Mouse (Mus musculus) hindbrain, postnatal 0 days (tissue): ENCODE measurements around the gene Pcyt1a. TPM values are rescaled to one million over a fixed set of nuclear protein-coding genes. Genes with fewer than 3 reads are reported as not detected.

Experiments
- ATAC-seq: fragments of 200-750 bp; cut with Nextera tagmentation; 2 replicates; pipeline ENCODE4 v1.8.0; 2017; ENCODE audit warnings: mild to moderate bottlenecking, moderate TSS enrichment, moderate library complexity
- DNase-seq: peaks from one replicate; pipeline ENCODE4 v3.0.0-alpha.2; 2015; ENCODE audit warnings: low spot score
- H3K27ac ChIP-seq: fragments of 300-500 bp; sonication (generic); 2 replicates; pipeline ENCODE4 v1.5.1; 2014; ENCODE audit warnings: mild to moderate bottlenecking
- H3K27me3 ChIP-seq: fragments of 300-500 bp; sonication (generic); 2 replicates; pipeline ENCODE4 v1.6.1; 2014; ENCODE audit warnings: low read length, mixed read lengths; ENCODE audit not compliant: insufficient read depth
- H3K36me3 ChIP-seq: fragments of 300-500 bp; sonication (generic); 2 replicates; pipeline ENCODE4 v1.6.1; 2014; ENCODE audit warnings: low read length, mixed read lengths; ENCODE audit not compliant: insufficient read depth
- H3K4me1 ChIP-seq: fragments of 300-500 bp; sonication (generic); 2 replicates; pipeline ENCODE4 v1.6.1; 2014; ENCODE audit warnings: antibody characterized with exemption, low read length, mixed read lengths; ENCODE audit not compliant: insufficient read depth
- H3K4me2 ChIP-seq: fragments of 300-500 bp; sonication (generic); 2 replicates; pipeline ENCODE4 v1.6.1; 2014; ENCODE audit warnings: low read depth, mild to moderate bottlenecking, low read length, moderate library complexity, mixed read lengths
- H3K4me3 ChIP-seq: fragments of 300-500 bp; sonication (generic); 2 replicates; pipeline ENCODE4 v1.5.1; 2014; ENCODE audit warnings: low read length
- H3K9ac ChIP-seq: fragments of 300-500 bp; sonication (generic); replicated peaks from 2 replicates; pipeline ENCODE4 v1.6.1; 2014; ENCODE audit warnings: mild to moderate bottlenecking, low read length, moderate library complexity, mixed read lengths
- H3K9me3 ChIP-seq: fragments of 300-500 bp; sonication (generic); 2 replicates; pipeline ENCODE4 v1.6.1; 2016; ENCODE audit warnings: low read length, mixed read lengths
- CTCF ChIP-seq: IDR thresholded peaks from 2 replicates; pipeline ENCODE4 v1.5.1; 2016; ENCODE audit warnings: antibody characterized with exemption, control low read depth, low read depth
- WGBS: fragments of 180-500 bp; shearing (Covaris S2); extraction: QIAGEN DNeasy Blood & Tissue Kit; methylation state at CpG from one replicate; pipeline ENCODE4 v1.1.7; 2014; 5-methylcytosine and 5-hydroxymethylcytosine counted together
- polyA plus RNA-seq: library from polyadenylated mRNA; unstranded; fragments of >200 nt; fragmentation: Nextera tagmentation; extraction: Ambion mirVana; gene quantifications from 2 replicates; pipeline ENCODE4 v1.2.1, GENCODE M21; 2015
- total RNA-seq: library from RNA; depleted of rRNA; stranded (reverse); fragments of >200 nt; gene quantifications from 2 replicates; pipeline ENCODE4 v1.2.3, GENCODE M21; 2014

Pcyt1a gene
- total and polyA plus RNA-seq, 2 experiments from 2014 or later, result 47.6 to 49.3 TPM

DNA sequence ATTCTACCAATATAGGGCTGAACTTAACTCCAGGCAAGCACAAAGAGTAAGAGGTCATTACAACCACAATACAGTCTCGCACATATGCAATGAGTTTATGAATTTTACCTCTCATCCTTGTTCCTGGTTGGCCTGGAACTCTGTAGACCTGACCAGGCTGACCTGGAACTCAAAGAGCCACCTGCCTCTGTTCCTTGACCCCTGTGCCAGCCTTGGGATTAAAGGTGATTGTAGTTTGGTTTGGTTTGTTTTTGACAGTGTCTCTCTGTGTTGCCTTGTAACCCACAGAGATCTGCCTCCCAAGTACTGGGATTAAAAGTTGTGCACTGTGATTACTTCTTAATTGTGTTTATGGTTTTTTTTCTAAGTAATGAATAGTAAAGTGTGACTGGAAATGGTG, 26.0 kb downstream of the Pcyt1a start:
- Histone ChIP-seq H3K9ac (no peak overlapping the region), H3K27ac (no peak overlapping the region), H3K27me3 (no peaks in the 10 kb centered on the region), H3K9me3 (no peaks in the 10 kb centered on the region), H3K4me2 (no peak overlapping the region), H3K4me3 (no peak overlapping the region), H3K4me1 (no peaks in the 10 kb centered on the region), H3K36me3 (peaks cover 24% of the 10 kb centered on the region)
- 100% methylated on average over 1 of the region's 1 CpGs for whole genome bisulfite sequencing
- TF ChIP-seq CTCF, result no peak
- no peak for ATAC-seq
- DNase-seq, result no peak

DNA sequence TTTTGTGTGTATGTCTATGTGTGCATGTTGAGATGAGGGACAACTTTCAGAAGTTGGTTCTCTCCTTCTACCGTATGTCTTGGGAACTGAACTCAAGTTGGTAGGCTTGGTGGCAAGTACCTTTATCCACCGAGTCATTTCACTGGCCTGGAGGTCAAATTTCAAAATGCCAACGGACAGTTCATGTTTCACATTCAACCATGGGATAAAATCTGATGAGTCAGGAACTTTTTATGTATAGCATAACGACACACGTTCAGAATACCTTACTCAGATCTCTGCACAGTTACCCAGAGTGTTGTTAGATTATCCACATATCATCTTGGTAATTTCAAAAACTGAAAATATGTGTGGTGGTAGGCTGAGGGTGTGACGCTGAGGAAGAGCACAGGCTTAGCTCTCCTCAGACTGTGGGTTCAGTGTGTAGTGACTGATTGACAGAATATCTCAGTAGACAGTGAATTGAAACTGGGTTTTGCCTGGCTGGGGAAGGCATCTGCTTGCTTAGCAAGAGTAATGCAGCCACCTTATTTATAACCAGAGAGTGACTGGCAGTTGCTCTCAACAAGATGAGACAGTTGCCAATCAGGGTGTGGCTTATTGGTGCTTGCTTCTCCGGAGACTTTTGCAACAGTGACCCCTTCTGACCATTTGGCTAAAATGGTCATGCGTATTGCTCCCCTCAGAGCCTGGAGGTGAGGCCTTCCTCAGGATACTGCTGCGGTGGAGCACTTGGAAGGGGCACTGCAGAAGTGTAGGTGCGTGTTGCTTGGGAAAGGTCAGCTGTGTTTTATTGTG, 27.1 kb downstream of the Pcyt1a start:
- Histone ChIP-seq H3K4me1 (no peaks in the 10 kb centered on the region), H3K27ac (no peak overlapping the region), H3K9me3 (no peaks in the 10 kb centered on the region), H3K27me3 (no peaks in the 10 kb centered on the region), H3K9ac (no peak overlapping the region), H3K36me3 (peaks cover 20% of the 10 kb centered on the region), H3K4me2 (no peak overlapping the region), H3K4me3 (no peak overlapping the region)
- TF ChIP-seq CTCF, result peak; percentile 60
- WGBS, result 67% methylated on average over 10 of the region's 10 CpGs
- DNase-seq (peak; percentile 65), ATAC-seq (no peak)

DNA sequence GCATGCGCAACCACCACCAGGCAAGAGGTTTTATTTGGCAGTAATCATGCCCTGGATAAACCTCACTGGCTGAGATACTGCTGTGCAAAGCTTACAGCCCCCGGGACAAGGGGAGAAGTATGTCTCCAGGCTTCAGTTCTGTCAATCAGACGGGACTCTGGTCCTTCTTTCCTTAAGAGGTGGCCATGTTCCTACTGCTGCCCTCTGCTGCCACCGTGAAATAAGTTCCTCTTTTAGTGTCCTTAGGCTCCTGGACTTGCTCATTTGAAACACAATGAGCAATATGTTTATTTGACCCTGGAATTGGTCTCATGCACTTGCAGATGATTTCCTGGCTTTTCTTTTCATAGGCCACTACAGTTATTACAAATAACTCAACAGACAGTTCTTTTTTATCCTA, 29.8 kb downstream of the Pcyt1a start:
- H3K4me3 ChIP-seq, result no peak overlapping the region
- ATAC-seq (no peak), DNase-seq (peak; percentile 6)
- H3K9ac ChIP-seq, result no peak overlapping the region
- no peaks in the 10 kb centered on the region for H3K4me1 ChIP-seq
- no peak overlapping the region for H3K4me2 ChIP-seq
- peaks cover 20% of the 10 kb centered on the region for H3K36me3 ChIP-seq
- 56% methylated on average over 4 of the region's 4 CpGs for WGBS
- H3K27me3 ChIP-seq, result no peaks in the 10 kb centered on the region
- peak; percentile 31 for TF ChIP-seq CTCF
- no peaks in the 10 kb centered on the region for H3K9me3 ChIP-seq
- H3K27ac ChIP-seq, result no peak overlapping the region

DNA sequence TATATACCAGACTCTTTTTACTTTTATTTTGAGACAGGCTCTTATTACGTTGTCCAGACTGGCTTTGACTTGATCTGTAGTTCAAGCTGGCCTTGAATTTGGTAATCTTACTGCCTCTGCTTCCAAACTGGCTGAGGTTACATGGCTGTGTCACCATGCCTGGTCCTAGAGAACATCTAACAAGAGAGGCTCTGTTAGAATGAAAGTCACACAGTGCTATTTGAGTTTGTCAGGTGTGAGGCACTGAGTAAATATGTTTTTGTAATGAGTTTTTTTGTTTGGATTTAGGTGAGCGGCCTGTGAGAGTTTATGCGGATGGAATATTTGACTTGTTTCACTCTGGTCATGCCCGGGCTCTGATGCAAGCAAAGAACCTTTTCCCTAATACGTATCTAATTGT, 31.0 kb downstream of the Pcyt1a start:
- H3K36me3 ChIP-seq, result peaks cover 19% of the 10 kb centered on the region
- H3K4me2 ChIP-seq, result no peak overlapping the region
- no peak for TF ChIP-seq CTCF
- DNase-seq (no peak), ATAC-seq (no peak)
- no peak overlapping the region for H3K27ac ChIP-seq
- H3K27me3 ChIP-seq, result no peaks in the 10 kb centered on the region
- WGBS, result 93% methylated on average over 5 of the region's 5 CpGs
- H3K9ac ChIP-seq, result no peak overlapping the region
- no peak overlapping the region for H3K4me3 ChIP-seq
- H3K4me1 ChIP-seq, result no peaks in the 10 kb centered on the region
- no peaks in the 10 kb centered on the region for H3K9me3 ChIP-seq

DNA sequence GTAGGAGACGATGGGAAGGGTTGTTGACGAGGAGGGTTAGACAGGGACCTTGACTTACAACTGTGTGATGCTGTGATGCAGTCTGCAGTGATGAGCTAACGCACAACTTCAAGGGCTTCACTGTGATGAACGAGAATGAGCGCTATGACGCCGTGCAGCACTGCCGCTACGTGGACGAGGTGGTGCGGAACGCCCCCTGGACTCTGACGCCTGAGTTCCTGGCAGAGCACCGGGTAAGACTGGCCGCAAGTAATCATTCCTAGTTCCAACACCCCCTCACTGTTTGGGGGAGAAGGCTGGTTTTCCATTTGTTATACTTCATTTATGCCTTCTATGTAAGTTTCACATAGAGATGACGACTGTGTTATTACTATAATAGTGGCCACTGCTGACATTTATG, 32.2 kb downstream of the Pcyt1a start:
- DNase-seq, result no peak
- no peak for ATAC-seq
- Histone ChIP-seq H3K36me3 (peaks cover 26% of the 10 kb centered on the region), H3K4me1 (no peaks in the 10 kb centered on the region), H3K27ac (no peak overlapping the region), H3K27me3 (no peaks in the 10 kb centered on the region), H3K9me3 (no peaks in the 10 kb centered on the region), H3K9ac (no peak overlapping the region), H3K4me2 (no peak overlapping the region), H3K4me3 (no peak overlapping the region)
- no peak for TF ChIP-seq CTCF
- WGBS, result 95% methylated on average over 16 of the region's 16 CpGs

DNA sequence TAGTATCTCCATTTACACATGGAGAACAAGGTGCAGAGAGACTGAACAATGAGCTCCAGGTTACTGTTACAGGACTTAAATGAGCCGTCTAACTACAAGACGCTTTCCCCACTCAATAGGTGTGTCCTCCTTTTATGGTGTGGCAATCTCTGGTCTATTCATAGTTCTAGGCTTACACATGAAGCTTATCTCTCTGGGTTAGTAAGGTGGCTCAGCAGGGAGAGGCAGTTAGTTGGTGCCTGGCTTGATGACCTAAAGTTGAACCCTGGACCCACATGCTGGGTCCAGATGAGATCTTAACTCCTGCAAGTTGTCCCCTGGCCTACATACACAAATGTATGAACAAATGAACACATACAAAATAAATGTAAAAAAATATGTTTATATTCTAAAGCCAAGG, 32.7 kb downstream of the Pcyt1a start:
- Histone ChIP-seq H3K9me3 (no peaks in the 10 kb centered on the region), H3K9ac (no peak overlapping the region), H3K27ac (no peak overlapping the region), H3K4me2 (no peak overlapping the region), H3K4me3 (no peak overlapping the region), H3K27me3 (no peaks in the 10 kb centered on the region), H3K36me3 (peaks cover 26% of the 10 kb centered on the region), H3K4me1 (no peaks in the 10 kb centered on the region)
- no peak for TF ChIP-seq CTCF
- ATAC-seq (no peak), DNase-seq (no peak)
- 88% methylated on average over 2 of the region's 2 CpGs for WGBS

DNA sequence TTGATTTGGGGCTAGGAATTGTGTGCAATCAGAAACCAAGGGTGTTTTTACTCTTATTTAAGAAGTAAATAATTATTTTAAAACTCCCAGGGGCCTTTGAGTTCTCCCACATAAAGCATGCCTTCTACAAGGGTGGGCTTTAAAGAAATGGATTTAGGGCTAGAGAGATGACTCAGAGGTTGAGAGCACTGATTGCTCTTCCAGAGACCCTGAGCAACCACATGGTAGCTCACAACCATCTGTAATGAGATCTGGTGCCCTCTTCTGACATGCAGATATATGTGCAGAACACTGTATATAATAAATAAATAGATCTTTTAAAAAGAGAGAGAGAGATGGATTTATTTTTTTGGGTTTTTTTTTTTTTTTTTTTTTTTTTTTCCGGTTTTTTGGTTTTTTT, 34.2 kb downstream of the Pcyt1a start:
- Histone ChIP-seq H3K36me3 (peaks cover 24% of the 10 kb centered on the region), H3K4me2 (no peak overlapping the region), H3K27ac (no peak overlapping the region), H3K9ac (no peak overlapping the region), H3K9me3 (no peaks in the 10 kb centered on the region), H3K4me3 (no peak overlapping the region), H3K27me3 (no peaks in the 10 kb centered on the region), H3K4me1 (no peaks in the 10 kb centered on the region)
- ATAC-seq (no peak), DNase-seq (no peak)
- TF ChIP-seq CTCF, result no peak
- WGBS, result 0% methylated on average over 1 of the region's 1 CpGs
